Mouse (Mus musculus) liver, embryonic 15.5 days (tissue): ENCODE results near the gene Itga1. TPM values are rescaled to one million over a fixed set of nuclear protein-coding genes. Genes with fewer than 3 reads are reported as not detected.

Source experiments
- ATAC-seq: fragments of 200-750 bp; cut with Nextera tagmentation; 2 replicates; pipeline ENCODE4 v1.8.0; 2017; ENCODE audit warnings: moderate number of reproducible peaks, mild to moderate bottlenecking, moderate library complexity; ENCODE audit not compliant: insufficient read depth
- H3K27ac ChIP-seq: fragments of 300-500 bp; sonication (generic); replicated peaks from 2 replicates; pipeline ENCODE4 v1.5.1; 2015; ENCODE audit warnings: mild to moderate bottlenecking, inconsistent platforms
- H3K27me3 ChIP-seq: fragments of 300-500 bp; sonication (generic); 2 replicates; pipeline ENCODE4 v1.6.1; 2015; ENCODE audit warnings: mild to moderate bottlenecking, inconsistent platforms
- H3K36me3 ChIP-seq: fragments of 300-500 bp; sonication (generic); replicated peaks from 2 replicates; pipeline ENCODE4 v1.6.1; 2015; ENCODE audit warnings: moderate library complexity, mild to moderate bottlenecking, inconsistent platforms
- H3K4me1 ChIP-seq: fragments of 300-500 bp; sonication (generic); replicated peaks from 2 replicates; pipeline ENCODE4 v1.6.1; 2015; ENCODE audit warnings: inconsistent platforms
- H3K4me2 ChIP-seq: fragments of 300-500 bp; sonication (generic); 2 replicates; pipeline ENCODE4 v1.6.1; 2015; ENCODE audit warnings: moderate library complexity, mild to moderate bottlenecking, inconsistent platforms
- H3K4me3 ChIP-seq: fragments of 300-500 bp; sonication (generic); replicated peaks from 2 replicates; pipeline ENCODE4 v1.5.1; 2015; ENCODE audit warnings: mild to moderate bottlenecking, inconsistent platforms
- H3K9ac ChIP-seq: fragments of 300-500 bp; sonication (generic); 2 replicates; pipeline ENCODE4 v1.6.1; 2015; ENCODE audit warnings: moderate library complexity, mild to moderate bottlenecking, inconsistent platforms
- H3K9me3 ChIP-seq: fragments of 300-500 bp; sonication (generic); replicated peaks from 2 replicates; pipeline ENCODE4 v1.6.1; 2016; ENCODE audit warnings: inconsistent platforms
- WGBS: fragments of 180-500 bp; shearing (Covaris S2); methylation state at CpG from one replicate; pipeline ENCODE4 v1.1.7; 2015; ENCODE audit warnings: mixed read lengths; ENCODE audit not compliant: insufficient replicate concordance; 5-methylcytosine and 5-hydroxymethylcytosine counted together
- polyA plus RNA-seq: library from polyadenylated mRNA; unstranded; fragments of >200 nt; fragmentation: Nextera tagmentation; extraction: Ambion mirVana; gene quantifications from 2 replicates; pipeline ENCODE4 v1.2.1, GENCODE M21; 2015

Gene Itga1
- polyA plus RNA-seq, 1 experiment from 2014 or later, result 4.6 TPM

GRCm38 (mm10) chr13:115050660-115051559 lies 50.9 kb downstream of the Itga1 start:
- Histone ChIP-seq H3K36me3 (no peaks in the 10 kb centered on the region), H3K9me3 (no peaks in the 10 kb centered on the region), H3K9ac (no peak overlapping the region), H3K4me1 (no peaks in the 10 kb centered on the region), H3K4me3 (no peak overlapping the region), H3K27me3 (no peaks in the 10 kb centered on the region), H3K27ac (no peak overlapping the region), H3K4me2 (no peak overlapping the region)
- no peak for ATAC-seq
- WGBS, result 66% methylated on average over 13 of the region's 13 CpGs

- no peaks in the 10 kb centered on the region for H3K9me3 ChIP-seq
- no peak overlapping the region for H3K4me3 ChIP-seq
- H3K27me3 ChIP-seq, result no peaks in the 10 kb centered on the region
- no peak overlapping the region for H3K27ac ChIP-seq
- WGBS, result 20% methylated on average over 2 of the region's 2 CpGs
- ATAC-seq, result no peak
- H3K4me1 ChIP-seq, result no peaks in the 10 kb centered on the region
- H3K9ac ChIP-seq, result no peak overlapping the region
- H3K36me3 ChIP-seq, result no peaks in the 10 kb centered on the region
- no peak overlapping the region for H3K4me2 ChIP-seq
These were observed 59.1 kb downstream of the Itga1 start for GRCm38 (mm10) chr13:115042652-115043051.

- Histone ChIP-seq H3K4me2 (no peak overlapping the region), H3K36me3 (no peaks in the 10 kb centered on the region), H3K4me1 (no peaks in the 10 kb centered on the region), H3K9me3 (no peaks in the 10 kb centered on the region), H3K9ac (no peak overlapping the region), H3K27ac (no peak overlapping the region), H3K4me3 (no peak overlapping the region), H3K27me3 (no peaks in the 10 kb centered on the region)
- WGBS, result 62% methylated on average over 4 of the region's 4 CpGs
- no peak for ATAC-seq
These were observed 64.5 kb downstream of the Itga1 start for GRCm38 (mm10) chr13:115037304-115037703.

GRCm38 (mm10) chr13:115035387-115035786 lies 66.4 kb downstream of the Itga1 start:
- Histone ChIP-seq H3K27me3 (no peaks in the 10 kb centered on the region), H3K4me1 (no peaks in the 10 kb centered on the region), H3K9ac (no peak overlapping the region), H3K4me3 (no peak overlapping the region), H3K36me3 (no peaks in the 10 kb centered on the region), H3K27ac (no peak overlapping the region), H3K4me2 (no peak overlapping the region), H3K9me3 (no peaks in the 10 kb centered on the region)
- WGBS, result 42% methylated on average over 8 of the region's 8 CpGs
- ATAC-seq, result no peak

- H3K4me1 ChIP-seq, result no peaks in the 10 kb centered on the region
- H3K9ac ChIP-seq, result no peak overlapping the region
- H3K4me3 ChIP-seq, result no peak overlapping the region
- no peak overlapping the region for H3K4me2 ChIP-seq
- H3K9me3 ChIP-seq, result no peaks in the 10 kb centered on the region
- ATAC-seq, result peak; percentile 28; the same call in 1 of the 2 replicates
- H3K27ac ChIP-seq, result no peak overlapping the region
- 47% methylated on average over 2 of the region's 2 CpGs for whole genome bisulfite sequencing
- H3K36me3 ChIP-seq, result no peaks in the 10 kb centered on the region
- no peaks in the 10 kb centered on the region for H3K27me3 ChIP-seq
These were observed 68.6 kb downstream of the Itga1 start for GRCm38 (mm10) chr13:115033135-115033534.

GRCm38 (mm10) chr13:115031177-115032000 lies 70.4 kb downstream of the Itga1 start:
- no peak overlapping the region for H3K4me2 ChIP-seq
- WGBS, result 65% methylated on average over 17 of the region's 17 CpGs
- H3K9me3 ChIP-seq, result no peaks in the 10 kb centered on the region
- H3K9ac ChIP-seq, result no peak overlapping the region
- no peaks in the 10 kb centered on the region for H3K27me3 ChIP-seq
- no peak for ATAC-seq
- H3K4me3 ChIP-seq, result no peak overlapping the region
- no peaks in the 10 kb centered on the region for H3K4me1 ChIP-seq
- no peaks in the 10 kb centered on the region for H3K36me3 ChIP-seq
- no peak overlapping the region for H3K27ac ChIP-seq

- Histone ChIP-seq H3K27me3 (no peaks in the 10 kb centered on the region), H3K4me1 (no peaks in the 10 kb centered on the region), H3K9me3 (no peaks in the 10 kb centered on the region), H3K9ac (no peak overlapping the region), H3K27ac (no peak overlapping the region), H3K36me3 (no peaks in the 10 kb centered on the region), H3K4me3 (no peak overlapping the region), H3K4me2 (no peak overlapping the region)
- 57% methylated on average over 3 of the region's 3 CpGs for WGBS
- no peak for ATAC-seq
These were observed 76.4 kb downstream of the Itga1 start for GRCm38 (mm10) chr13:115025394-115025793.

GRCm38 (mm10) chr13:115022117-115022787 lies 79.5 kb downstream of the Itga1 start:
- Histone ChIP-seq H3K4me1 (no peaks in the 10 kb centered on the region), H3K9ac (no peak overlapping the region), H3K4me3 (no peak overlapping the region), H3K27me3 (no peaks in the 10 kb centered on the region), H3K36me3 (no peaks in the 10 kb centered on the region), H3K4me2 (no peak overlapping the region), H3K9me3 (no peaks in the 10 kb centered on the region), H3K27ac (no peak overlapping the region)
- WGBS, result 70% methylated on average over 6 of the region's 6 CpGs
- no peak for ATAC-seq

GRCm38 (mm10) chr13:115021411-115021810 lies 80.4 kb downstream of the Itga1 start:
- no peaks in the 10 kb centered on the region for H3K27me3 ChIP-seq
- H3K4me2 ChIP-seq, result no peak overlapping the region
- no peak for ATAC-seq
- no peaks in the 10 kb centered on the region for H3K9me3 ChIP-seq
- H3K4me3 ChIP-seq, result no peak overlapping the region
- no peak overlapping the region for H3K9ac ChIP-seq
- WGBS, result 22% methylated on average over 10 of the region's 10 CpGs
- no peak overlapping the region for H3K27ac ChIP-seq
- no peaks in the 10 kb centered on the region for H3K36me3 ChIP-seq
- no peaks in the 10 kb centered on the region for H3K4me1 ChIP-seq

- ATAC-seq, result no peak
- 59% methylated on average over 4 of the region's 4 CpGs for WGBS
These were observed 81.0 kb downstream of the Itga1 start for GRCm38 (mm10) chr13:115020727-115021126.

GRCm38 (mm10) chr13:115017545-115017944 lies 84.2 kb downstream of the Itga1 start:
- Histone ChIP-seq H3K4me2 (no peak overlapping the region), H3K4me1 (no peaks in the 10 kb centered on the region), H3K27ac (no peak overlapping the region), H3K9me3 (no peaks in the 10 kb centered on the region), H3K4me3 (no peak overlapping the region), H3K27me3 (no peaks in the 10 kb centered on the region), H3K36me3 (no peaks in the 10 kb centered on the region), H3K9ac (no peak overlapping the region)
- WGBS, result 80% methylated on average over 9 of the region's 9 CpGs
- no peak for ATAC-seq

More at GRCm38 (mm10) chr13:115020727-115021126, 81.0 kb downstream of the Itga1 start:
- Histone ChIP-seq H3K27me3 (no peaks in the 10 kb centered on the region), H3K4me1 (no peaks in the 10 kb centered on the region), H3K4me3 (no peak overlapping the region), H3K36me3 (no peaks in the 10 kb centered on the region), H3K27ac (no peak overlapping the region), H3K9me3 (no peaks in the 10 kb centered on the region), H3K9ac (no peak overlapping the region), H3K4me2 (no peak overlapping the region)
